Mouse (Mus musculus) brain, embryonic 14.5 days (tissue): ENCODE results near the gene Cd37. TPM values are rescaled to one million over a fixed set of nuclear protein-coding genes. Genes with fewer than 3 reads are reported as not detected.

Source experiments
- DNase-seq: peaks from one replicate; pipeline ENCODE4 v3.0.0-alpha.2; 2011; ENCODE audit warnings: low read depth
- CTCF ChIP-seq: fragments of 200-500 bp; IDR thresholded peaks from 2 replicates; pipeline ENCODE4 v1.5.1; 2012; ENCODE audit warnings: inconsistent platforms, mild to moderate bottlenecking, moderate library complexity, borderline replicate concordance; ENCODE audit not compliant: insufficient read depth, insufficient read length; ENCODE audit errors: extremely low read depth
- POLR2A ChIP-seq: fragments of 200-500 bp; IDR thresholded peaks from 2 replicates; pipeline ENCODE4 v1.6.1; 2012; ENCODE audit warnings: mild to moderate bottlenecking, inconsistent platforms, borderline replicate concordance; ENCODE audit not compliant: poor library complexity, insufficient read depth, insufficient read length, severe bottlenecking; ENCODE audit errors: extremely low read depth
- polyA plus RNA-seq: library from polyadenylated mRNA; depleted of rRNA; stranded (reverse); fragments of >200 nt; gene quantifications from 2 replicates; pipeline ENCODE4 v1.2.3, GENCODE M21; 2012; rRNA removed

Gene Cd37
- polyA plus RNA-seq, 1 experiment = 1.4 TPM

GRCm38 (mm10) chr7:45193406-45193805, 45.5 kb downstream of the Cd37 start:
- TF ChIP-seq POLR2A (no peak), CTCF (no peak)
- DNase-seq = no peak

DNA sequence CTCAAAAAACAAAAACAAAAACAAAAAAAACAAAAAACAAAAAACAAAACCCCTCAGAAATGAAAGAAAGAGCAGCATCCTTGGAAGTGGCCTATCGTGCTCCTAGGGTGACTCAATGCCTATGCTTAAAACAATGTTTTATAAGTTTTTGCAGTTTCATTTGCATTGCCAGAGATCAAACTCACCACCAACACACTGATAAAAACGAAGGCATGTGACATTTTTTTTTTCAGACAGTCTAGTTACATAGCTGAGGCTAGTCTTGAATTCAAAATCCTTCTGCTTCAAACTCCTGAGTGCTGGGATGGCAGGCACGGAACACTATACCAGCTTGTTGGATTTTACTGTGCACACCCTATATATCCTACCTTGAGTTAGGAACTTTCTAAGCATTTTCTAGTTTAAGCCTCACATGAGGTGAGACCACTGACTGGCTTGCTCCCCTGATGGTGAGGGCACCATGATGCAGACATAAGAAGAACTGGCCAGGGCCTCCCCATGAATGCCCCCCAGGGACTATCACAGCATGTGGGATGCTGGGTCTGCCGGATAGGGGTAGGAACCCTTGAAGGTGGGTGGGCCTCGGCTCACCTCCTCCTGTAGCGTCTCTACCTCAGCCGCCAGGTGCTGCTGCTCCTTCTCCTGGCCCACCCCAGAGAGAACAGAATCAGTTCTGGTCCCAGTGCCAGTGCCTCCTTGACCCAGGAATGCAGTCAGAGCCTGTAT, 46.2 kb downstream of the Cd37 start:
- TF ChIP-seq CTCF (no peak), POLR2A (no peak)

GRCm38 (mm10) chr7:45191803-45192363, 47.0 kb downstream of the Cd37 start:
- TF ChIP-seq CTCF (no peak), POLR2A (no peak)
- DNase-seq = no peak

More for the DNA sequence above, 46.2 kb downstream of the Cd37 start:
- DNase-seq = no peak

DNA sequence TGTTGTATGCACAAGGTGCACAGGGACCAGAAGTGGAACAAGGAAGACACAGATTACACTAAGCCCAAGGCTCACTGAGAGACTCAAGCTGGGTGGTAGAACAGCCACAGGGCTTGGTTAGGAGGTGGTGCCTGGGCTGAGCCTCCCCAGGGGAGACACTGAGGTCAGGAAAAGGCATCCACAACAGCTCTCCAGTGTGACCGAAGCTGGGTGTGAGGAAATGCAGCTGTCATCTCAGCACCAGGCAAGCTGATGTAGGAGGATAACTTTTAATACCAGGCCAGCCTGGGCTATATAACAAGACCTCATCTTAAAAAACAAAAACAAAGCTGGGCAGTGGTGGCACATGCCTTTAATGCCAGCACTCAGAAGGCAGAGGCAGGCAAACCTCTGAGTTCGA, 47.8 kb downstream of the Cd37 start:
- TF ChIP-seq CTCF (no peak), POLR2A (no peak)
- DNase-seq = no peak

DNA sequence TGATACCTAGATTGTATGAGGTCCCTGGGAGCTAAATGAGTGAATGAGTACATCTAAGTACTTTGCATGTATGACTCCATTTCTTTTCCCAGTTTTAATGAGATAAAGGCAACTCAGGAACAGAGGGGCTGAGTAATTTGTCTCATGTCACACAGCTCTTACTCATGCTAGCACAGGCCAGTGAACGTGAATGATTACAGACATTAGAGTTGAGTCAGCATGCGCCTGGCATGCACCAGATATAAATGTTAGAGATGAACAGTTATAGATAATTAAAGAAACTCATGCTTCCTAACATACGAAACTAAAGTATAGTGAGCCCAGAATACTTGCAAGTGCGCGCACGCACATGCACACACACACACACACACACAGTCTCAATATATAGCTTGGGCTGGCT, 48.7 kb downstream of the Cd37 start:
- no peak for DNase-seq
- TF ChIP-seq CTCF (no peak), POLR2A (no peak)

DNA sequence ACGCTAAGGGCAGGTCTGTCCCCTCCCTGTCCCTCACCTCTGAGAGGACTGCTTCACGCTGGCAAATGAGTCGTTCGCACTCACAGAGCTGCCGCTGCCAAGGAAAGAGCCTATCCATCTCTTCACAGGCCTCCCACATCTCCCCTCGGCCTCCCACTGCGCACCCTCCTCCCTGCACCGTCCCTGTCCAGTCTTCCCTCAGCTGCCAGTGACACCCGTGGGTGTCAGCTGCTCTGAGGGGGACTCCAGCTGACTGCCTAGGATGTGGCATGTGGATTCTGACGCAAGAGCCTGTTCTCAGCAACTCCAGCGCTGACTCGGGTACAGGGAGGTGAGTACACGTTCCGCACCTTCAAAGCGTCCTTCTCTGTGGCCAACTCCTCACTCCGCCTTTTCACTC, 49.3 kb downstream of the Cd37 start:
- no peak for DNase-seq
- TF ChIP-seq POLR2A (no peak), CTCF (no peak)

DNA sequence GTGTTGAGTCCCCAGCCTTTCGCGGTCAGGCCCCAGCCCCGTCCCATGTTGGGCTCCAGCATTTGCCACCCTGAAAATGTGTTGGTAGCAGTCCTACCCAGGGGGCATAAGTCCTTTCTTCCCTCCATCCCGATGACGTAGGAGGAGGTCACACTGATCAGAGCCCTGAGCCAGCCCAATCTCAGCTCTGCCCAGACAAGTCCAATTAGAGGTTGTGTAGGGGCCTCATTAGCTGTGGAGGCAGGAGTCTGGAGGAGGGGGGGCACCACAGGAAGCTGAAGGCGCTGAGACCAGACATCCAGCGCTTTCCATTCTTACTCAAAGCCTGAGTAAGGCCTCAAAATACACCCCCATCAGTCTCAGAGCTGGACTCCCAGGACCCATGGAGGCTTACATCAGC, 53.0 kb downstream of the Cd37 start:
- DNase-seq = no peak
- TF ChIP-seq CTCF (no peak), POLR2A (no peak)

- TF ChIP-seq CTCF = no peak
- no peak for TF ChIP-seq POLR2A
- DNase-seq = no peak
These were observed 55.2 kb downstream of the Cd37 start for GRCm38 (mm10) chr7:45183672-45184071.

Other genes starting within 250 kb of the Cd37 start
- 84.4 and 130 TPM in 2 replicates for gene Irf3, start 241.5 kb downstream of the Cd37 start, polyA plus RNA-seq
- 20.5 and 33.9 TPM in 2 replicates for gene Bcl2l12, start 240.4 kb downstream of the Cd37 start, polyA plus RNA-seq
- gene Scaf1, start 222.8 kb downstream of the Cd37 start, polyA plus RNA-seq = 125 and 147 TPM in 2 replicates
- 18.2 and 20.7 TPM in 2 replicates for gene Rras, start 221.2 kb downstream of the Cd37 start, polyA plus RNA-seq
- 10.5 and 39.1 TPM in 2 replicates for gene Prr12, start 186.2 kb downstream of the Cd37 start, polyA plus RNA-seq
- 81.9 and 84.1 TPM in 2 replicates for gene Nosip, start 176.7 kb downstream of the Cd37 start, polyA plus RNA-seq
- gene Prrg2, start 176.4 kb downstream of the Cd37 start, polyA plus RNA-seq = 25.0 and 30.6 TPM in 2 replicates
- gene Rcn3, start 146.9 kb downstream of the Cd37 start, polyA plus RNA-seq = 68.2 and 101 TPM in 2 replicates
- 11.7 and 17.3 TPM in 2 replicates for gene Fcgrt, start 135.3 kb downstream of the Cd37 start, polyA plus RNA-seq
- gene Rps11, start 114.7 kb downstream of the Cd37 start, polyA plus RNA-seq = 421 and 634 TPM in 2 replicates
- 2,550 and 2,843 TPM in 2 replicates for gene Rpl13a, start 110.4 kb downstream of the Cd37 start, polyA plus RNA-seq
- gene Gm45713, start 102.9 kb downstream of the Cd37 start, polyA plus RNA-seq = 0.30 and 0.31 TPM in 2 replicates
- 6.2 and 9.0 TPM in 2 replicates for gene Flt3l, start 102.7 kb downstream of the Cd37 start, polyA plus RNA-seq
- gene Pih1d1, start 84.8 kb downstream of the Cd37 start, polyA plus RNA-seq = 130 and 151 TPM in 2 replicates
- gene Aldh16a1, start 84.5 kb downstream of the Cd37 start, polyA plus RNA-seq = 26.4 and 34.2 TPM in 2 replicates
- gene Slc17a7, start 75.2 kb downstream of the Cd37 start, polyA plus RNA-seq = 6.7 and 25.8 TPM in 2 replicates
- 0.04 and 0.12 TPM in 2 replicates for gene Gfy, start 59.5 kb downstream of the Cd37 start, polyA plus RNA-seq
- gene Pth2, start 58.1 kb downstream of the Cd37 start, polyA plus RNA-seq = 0.25 and 0.30 TPM in 2 replicates
- 0.70 and 1.1 TPM in 2 replicates for gene Ccdc155, start 34.2 kb downstream of the Cd37 start, polyA plus RNA-seq
- gene Dkkl1, start 27.0 kb downstream of the Cd37 start, polyA plus RNA-seq = 1.4 and 2.1 TPM in 2 replicates
- gene Tead2, start 23.4 kb downstream of the Cd37 start, polyA plus RNA-seq = 184 and 312 TPM in 2 replicates
- gene Slc6a16, start 2.0 kb upstream of the Cd37 start, polyA plus RNA-seq = 0.70 and 0.86 TPM in 2 replicates
- 0.11 TPM in 1 of 2 replicates, not detected in the other for gene Slc6a21, start 38.4 kb upstream of the Cd37 start, polyA plus RNA-seq
- 19.0 and 20.3 TPM in 2 replicates for gene Trpm4, start 94.7 kb upstream of the Cd37 start, polyA plus RNA-seq
- 0.48 and 1.3 TPM in 2 replicates for gene Hrc, start 96.2 kb upstream of the Cd37 start, polyA plus RNA-seq
- gene Ppfia3, start 127.9 kb upstream of the Cd37 start, polyA plus RNA-seq = 56.7 and 60.0 TPM in 2 replicates
- 15.7 and 17.6 TPM in 2 replicates for gene Lin7b, start 131.5 kb upstream of the Cd37 start, polyA plus RNA-seq
- gene Snrnp70, start 156.6 kb upstream of the Cd37 start, polyA plus RNA-seq = 643 and 713 TPM in 2 replicates
- 0.03 TPM in 1 of 2 replicates, not detected in the other for gene Kcna7, start 166.5 kb upstream of the Cd37 start, polyA plus RNA-seq
- gene Ntf5, start 174.6 kb upstream of the Cd37 start, polyA plus RNA-seq = 0.23 and 0.27 TPM in 2 replicates
- 1.1 and 1.7 TPM in 2 replicates for gene Lhb, start 181.7 kb upstream of the Cd37 start, polyA plus RNA-seq
- 26.7 and 30.6 TPM in 2 replicates for gene Gys1, start 195.7 kb upstream of the Cd37 start, polyA plus RNA-seq
- gene Ruvbl2, start 199.0 kb upstream of the Cd37 start, polyA plus RNA-seq = 125 and 158 TPM in 2 replicates
- gene Ftl1, start 220.8 kb upstream of the Cd37 start, polyA plus RNA-seq = 2,346 and 2,481 TPM in 2 replicates
- 168 and 237 TPM in 2 replicates for gene Bax, start 227.8 kb upstream of the Cd37 start, polyA plus RNA-seq
- gene Tulp2, start 242.8 kb upstream of the Cd37 start, polyA plus RNA-seq = 0.11 and 0.18 TPM in 2 replicates
- 0.30 TPM in 1 of 2 replicates, not detected in the other for gene Gm45808, start 247.7 kb upstream of the Cd37 start, polyA plus RNA-seq
- gene Dhdh, start 249.7 kb upstream of the Cd37 start, polyA plus RNA-seq = 2.0 and 2.8 TPM in 2 replicates